Mouse (Mus musculus): Measurements from ENCODE around the gene RPS10-NUDT3. TPM values are rescaled to one million over a fixed set of nuclear protein-coding genes. Genes with fewer than 3 reads are reported as not detected.

Gene RPS10-NUDT3
- polyA plus RNA-seq, 1 experiment from 2014 or later: not detected

DNA sequence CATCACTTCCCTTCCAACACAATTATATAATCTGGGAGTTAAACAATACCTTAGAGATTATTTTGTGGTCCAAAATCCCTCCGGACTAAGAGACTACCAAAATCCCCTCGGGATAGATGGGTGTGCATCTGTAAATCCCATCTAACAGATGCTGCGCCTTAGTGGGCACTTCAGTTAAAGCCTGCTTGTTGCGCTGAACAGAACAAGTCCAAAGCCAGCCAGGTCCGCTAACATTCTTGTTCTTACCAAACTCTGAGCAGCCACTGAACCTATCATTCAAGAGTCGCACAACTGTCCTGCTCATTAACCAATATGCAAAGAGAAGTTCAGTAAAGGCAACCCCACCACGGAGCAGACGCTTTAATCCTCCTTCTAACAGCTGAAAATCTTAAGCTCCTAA lies 13.9 kb downstream of the RPS10-NUDT3 start:
- DNase-seq (ENCODE audit: low spot score): no peak
- WGBS: 48% methylated on average over 8 of the region's 8 CpGs
- H3K27ac ChIP-seq (replicated peaks): peak overlapping the region; percentile 100

DNA sequence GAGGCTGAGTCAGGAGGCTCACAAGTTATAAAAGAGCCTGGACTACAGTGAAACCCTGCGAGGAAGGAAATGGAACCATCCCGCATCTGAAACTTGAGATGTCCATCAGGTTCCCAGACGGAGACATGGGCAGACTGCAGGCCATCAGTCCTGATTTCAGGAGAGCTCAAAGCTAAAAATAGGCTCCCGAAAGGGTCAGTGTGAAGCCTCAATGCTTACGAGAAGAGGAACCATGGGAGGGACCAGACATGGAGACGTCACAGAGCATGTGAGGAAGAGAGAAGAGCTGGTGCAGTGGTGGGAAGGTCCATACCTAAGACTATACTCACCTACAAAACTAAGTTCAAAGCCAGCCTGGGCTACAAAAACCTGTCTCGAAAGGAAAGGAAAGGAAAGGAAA lies 19.6 kb downstream of the RPS10-NUDT3 start:
- no peak overlapping the region for H3K27ac ChIP-seq (replicated peaks)
- 88% methylated on average over 7 of the region's 7 CpGs for WGBS
- H3K4me1 ChIP-seq: peaks cover 35% of the 10 kb centered on the region
- no peak overlapping the region for H3K4me3 ChIP-seq
- H3K27me3 ChIP-seq (ENCODE audit: low read depth, poor library complexity, severe bottlenecking): no peaks in the 10 kb centered on the region
- no peak for DNase-seq (ENCODE audit: low spot score)
- peaks cover 22% of the 10 kb centered on the region for H3K9me3 ChIP-seq (replicated peaks)
- peaks cover 68% of the 10 kb centered on the region for H3K36me3 ChIP-seq

More for the DNA sequence above, 13.9 kb downstream of the RPS10-NUDT3 start:
- H3K36me3 ChIP-seq: peaks cover 40% of the 10 kb centered on the region
- H3K9me3 ChIP-seq (replicated peaks): peaks cover 22% of the 10 kb centered on the region
- peak overlapping the region; percentile 98 for H3K4me3 ChIP-seq
- H3K27me3 ChIP-seq (ENCODE audit: low read depth, poor library complexity, severe bottlenecking): no peaks in the 10 kb centered on the region
- peaks cover 51% of the 10 kb centered on the region for H3K4me1 ChIP-seq

GRCm38 (mm10) chr17:27613016-27613415 lies 22.0 kb downstream of the RPS10-NUDT3 start:
- Histone ChIP-seq H3K9me3 (replicated peaks) (peaks cover 15% of the 10 kb centered on the region), H3K4me3 (no peak overlapping the region), H3K27ac (replicated peaks) (no peak overlapping the region), H3K27me3 (ENCODE audit: low read depth, poor library complexity, severe bottlenecking) (no peaks in the 10 kb centered on the region), H3K4me1 (peaks cover 27% of the 10 kb centered on the region), H3K36me3 (peaks cover 60% of the 10 kb centered on the region)
- 85% methylated on average over 4 of the region's 4 CpGs for WGBS
- DNase-seq (ENCODE audit: low spot score): no peak

GRCm38 (mm10) chr17:27611994-27612393 lies 23.0 kb downstream of the RPS10-NUDT3 start:
- no peak overlapping the region for H3K27ac ChIP-seq (replicated peaks)
- H3K4me3 ChIP-seq: no peak overlapping the region
- peaks cover 57% of the 10 kb centered on the region for H3K36me3 ChIP-seq
- peaks cover 27% of the 10 kb centered on the region for H3K4me1 ChIP-seq
- no peaks in the 10 kb centered on the region for H3K27me3 ChIP-seq (ENCODE audit: low read depth, poor library complexity, severe bottlenecking)
- 88% methylated on average over 5 of the region's 5 CpGs for WGBS
- DNase-seq (ENCODE audit: low spot score): no peak
- peaks cover 6% of the 10 kb centered on the region; the same call in 1 of the 2 replicates for H3K9me3 ChIP-seq (replicated peaks)

DNA sequence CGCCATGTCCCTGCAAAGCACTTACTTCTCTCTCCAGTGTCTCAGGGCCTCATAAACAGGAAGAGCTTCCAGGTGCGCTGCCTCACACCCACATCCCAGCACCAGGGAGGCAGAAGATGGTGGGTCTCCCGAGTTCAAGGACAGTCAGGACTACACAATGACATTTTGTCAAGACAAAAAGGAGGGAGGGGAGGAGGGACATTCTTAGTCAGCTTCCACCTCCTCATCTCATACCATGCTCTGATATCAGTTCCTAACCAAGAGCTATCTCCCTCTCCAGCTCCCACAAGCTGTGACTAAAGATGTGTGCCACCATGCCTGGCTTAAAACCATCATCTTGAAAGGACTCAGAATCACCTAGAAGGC lies 23.5 kb downstream of the RPS10-NUDT3 start:
- WGBS: 81% methylated on average over 3 of the region's 3 CpGs
- no peak for DNase-seq (ENCODE audit: low spot score)
- H3K4me1 ChIP-seq: peaks cover 27% of the 10 kb centered on the region
- peaks cover 53% of the 10 kb centered on the region for H3K36me3 ChIP-seq
- H3K4me3 ChIP-seq: no peak overlapping the region
- peaks cover under 1% of the 10 kb centered on the region; the same call in 1 of the 2 replicates for H3K9me3 ChIP-seq (replicated peaks)
- H3K27me3 ChIP-seq (ENCODE audit: low read depth, poor library complexity, severe bottlenecking): no peaks in the 10 kb centered on the region
- no peak overlapping the region for H3K27ac ChIP-seq (replicated peaks)

GRCm38 (mm10) chr17:27610679-27611518 lies 24.1 kb downstream of the RPS10-NUDT3 start:
- 89% methylated on average over 10 of the region's 10 CpGs for WGBS
- DNase-seq (ENCODE audit: low spot score): no peak
- Histone ChIP-seq H3K9me3 (replicated peaks) (no peaks in the 10 kb centered on the region), H3K27ac (replicated peaks) (no peak overlapping the region), H3K27me3 (ENCODE audit: low read depth, poor library complexity, severe bottlenecking) (no peaks in the 10 kb centered on the region), H3K36me3 (peaks cover 48% of the 10 kb centered on the region), H3K4me3 (no peak overlapping the region), H3K4me1 (peaks cover 30% of the 10 kb centered on the region)

GRCm38 (mm10) chr17:27609576-27609975 lies 25.4 kb downstream of the RPS10-NUDT3 start:
- Histone ChIP-seq H3K27me3 (ENCODE audit: low read depth, poor library complexity, severe bottlenecking) (no peaks in the 10 kb centered on the region), H3K36me3 (peaks cover 43% of the 10 kb centered on the region), H3K27ac (replicated peaks) (no peak overlapping the region), H3K4me1 (peaks cover 26% of the 10 kb centered on the region), H3K4me3 (no peak overlapping the region), H3K9me3 (replicated peaks) (no peaks in the 10 kb centered on the region)
- WGBS: 93% methylated on average over 7 of the region's 7 CpGs
- DNase-seq (ENCODE audit: low spot score): no peak

GRCm38 (mm10) chr17:27603522-27604234 lies 31.3 kb downstream of the RPS10-NUDT3 start:
- DNase-seq (ENCODE audit: low spot score): no peak

DNA sequence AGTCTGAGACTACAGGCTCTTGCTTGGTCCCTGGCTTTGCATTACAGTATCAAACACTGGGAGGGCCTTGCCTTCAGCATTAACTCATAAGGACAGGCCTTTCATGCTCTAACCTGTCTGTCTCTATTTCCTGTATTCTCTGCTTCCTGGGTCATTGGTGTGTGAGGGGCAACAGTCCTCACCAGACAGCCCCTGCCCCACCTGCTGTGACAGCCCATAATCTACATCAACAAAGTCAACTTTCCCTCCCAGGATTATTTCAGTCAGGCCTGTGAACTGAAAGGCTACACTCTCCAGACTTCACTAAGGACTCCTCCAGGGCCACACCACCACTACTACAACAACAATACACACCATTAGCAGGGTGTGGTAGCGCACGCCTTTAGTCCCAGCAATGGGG lies 32.0 kb downstream of the RPS10-NUDT3 start:
- H3K27ac ChIP-seq (replicated peaks): no peak overlapping the region
- WGBS: 85% methylated on average over 2 of the region's 2 CpGs
- DNase-seq (ENCODE audit: low spot score): no peak

More at GRCm38 (mm10) chr17:27603522-27604234, 31.3 kb downstream of the RPS10-NUDT3 start:
- Histone ChIP-seq H3K27me3 (ENCODE audit: low read depth, poor library complexity, severe bottlenecking) (no peaks in the 10 kb centered on the region), H3K4me1 (peaks cover 40% of the 10 kb centered on the region), H3K9me3 (replicated peaks) (no peaks in the 10 kb centered on the region), H3K4me3 (no peak overlapping the region), H3K27ac (replicated peaks) (no peak overlapping the region), H3K36me3 (peaks cover 23% of the 10 kb centered on the region)
- 89% methylated on average over 21 of the region's 21 CpGs for WGBS

DNA sequence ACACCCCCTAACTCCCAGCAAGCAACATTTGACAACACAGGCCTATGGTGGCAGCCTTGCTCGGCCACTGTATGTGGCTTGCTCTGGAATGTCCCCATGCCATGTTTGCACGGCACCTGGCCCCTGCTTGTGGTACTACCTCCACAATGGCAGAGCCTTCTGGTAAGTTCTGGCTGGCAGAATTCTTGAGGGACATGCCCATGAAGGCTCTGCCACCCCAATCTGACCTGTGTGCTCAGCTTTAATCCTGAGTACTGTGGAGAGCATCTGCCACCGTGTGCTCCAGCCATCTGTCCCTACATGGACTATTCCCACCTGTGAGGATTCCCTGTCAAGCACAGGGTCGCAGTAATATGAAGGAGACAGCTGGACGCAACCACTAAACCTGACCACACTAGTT lies 34.2 kb downstream of the RPS10-NUDT3 start:
- no peak overlapping the region for H3K4me3 ChIP-seq
- DNase-seq (ENCODE audit: low spot score): no peak
- 0 out of 2 replicates have a peak overlapping the region, but pooled peaks have one; percentile 33 for H3K27ac ChIP-seq (replicated peaks)
- 89% methylated on average over 5 of the region's 5 CpGs for WGBS
- no peaks in the 10 kb centered on the region for H3K27me3 ChIP-seq (ENCODE audit: low read depth, poor library complexity, severe bottlenecking)
- H3K36me3 ChIP-seq: peaks cover 27% of the 10 kb centered on the region
- H3K4me1 ChIP-seq: peaks cover 37% of the 10 kb centered on the region
- no peaks in the 10 kb centered on the region for H3K9me3 ChIP-seq (replicated peaks)

More for the DNA sequence above, 32.0 kb downstream of the RPS10-NUDT3 start:
- no peak overlapping the region for H3K4me3 ChIP-seq
- H3K36me3 ChIP-seq: peaks cover 18% of the 10 kb centered on the region
- H3K9me3 ChIP-seq (replicated peaks): no peaks in the 10 kb centered on the region
- peaks cover 40% of the 10 kb centered on the region for H3K4me1 ChIP-seq
- H3K27me3 ChIP-seq (ENCODE audit: low read depth, poor library complexity, severe bottlenecking): no peaks in the 10 kb centered on the region

DNA sequence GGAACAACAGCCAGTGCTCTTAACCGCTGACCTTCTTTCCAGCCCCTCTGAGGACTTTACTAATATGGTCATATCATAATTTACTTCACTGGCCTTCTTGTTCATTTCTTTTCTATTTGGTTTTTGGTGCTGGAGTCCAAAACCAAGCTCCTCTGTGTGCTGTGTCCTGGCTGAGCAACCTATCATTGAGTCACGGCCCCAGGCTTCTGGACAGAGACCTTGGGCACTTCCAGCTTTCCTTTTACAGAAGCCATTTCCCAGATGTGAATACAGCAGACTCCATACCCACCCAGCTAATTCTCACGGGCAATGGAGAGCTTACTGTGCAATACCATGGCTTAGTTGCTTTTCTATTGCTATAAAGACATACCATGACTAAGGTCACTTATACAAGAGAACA lies 34.7 kb downstream of the RPS10-NUDT3 start:
- Histone ChIP-seq H3K36me3 (peaks cover 32% of the 10 kb centered on the region), H3K4me3 (no peak overlapping the region), H3K27ac (replicated peaks) (no peak overlapping the region), H3K9me3 (replicated peaks) (no peaks in the 10 kb centered on the region), H3K4me1 (peaks cover 37% of the 10 kb centered on the region), H3K27me3 (ENCODE audit: low read depth, poor library complexity, severe bottlenecking) (no peaks in the 10 kb centered on the region)
- 90% methylated on average over 3 of the region's 3 CpGs for WGBS
- no peak for DNase-seq (ENCODE audit: low spot score)

DNA sequence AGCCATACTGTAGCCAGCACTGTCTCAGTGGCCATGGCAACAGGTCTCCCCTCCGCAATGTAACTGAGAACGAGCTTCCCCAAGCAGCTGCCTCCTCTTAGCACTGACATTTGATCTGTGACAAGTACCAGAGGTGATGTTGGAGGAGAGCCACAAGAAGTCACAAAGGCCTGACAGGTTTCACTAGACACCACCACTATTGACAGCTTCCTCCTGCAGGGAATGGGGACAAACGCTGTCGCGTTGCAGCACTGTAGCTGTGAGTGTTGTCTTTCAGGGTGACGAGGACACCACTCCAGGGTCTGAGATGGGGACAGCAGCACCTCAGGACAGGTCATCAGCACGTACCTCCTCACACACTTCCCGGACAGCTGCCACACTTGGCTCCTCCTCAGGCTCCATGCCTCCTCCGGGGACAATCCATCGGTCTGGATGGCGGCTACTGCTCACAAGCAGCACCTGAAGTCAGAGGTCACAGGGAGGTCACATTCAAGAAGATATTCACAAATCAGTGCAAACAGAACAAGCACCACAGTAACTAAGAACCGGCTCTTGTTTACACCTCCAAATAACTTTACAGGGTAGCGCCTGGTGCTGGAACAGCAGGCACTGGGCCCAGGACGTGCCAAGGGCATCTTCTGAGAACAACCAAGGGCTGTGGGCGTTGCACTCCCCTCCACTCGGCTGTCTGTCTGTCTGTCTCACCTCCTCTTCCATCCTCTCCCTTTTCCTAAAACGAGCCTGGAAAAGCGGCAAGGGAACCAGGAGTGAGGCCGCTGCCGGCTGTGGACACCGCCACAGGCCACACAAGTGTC lies 38.4 kb downstream of the RPS10-NUDT3 start:
- Histone ChIP-seq H3K27ac (replicated peaks) (no peak overlapping the region), H3K27me3 (ENCODE audit: low read depth, poor library complexity, severe bottlenecking) (no peaks in the 10 kb centered on the region), H3K36me3 (peaks cover 58% of the 10 kb centered on the region), H3K4me1 (peaks cover 12% of the 10 kb centered on the region; the same call in 1 of the 2 replicates), H3K4me3 (no peak overlapping the region), H3K9me3 (replicated peaks) (no peaks in the 10 kb centered on the region)
- 90% methylated on average over 21 of the region's 21 CpGs for WGBS
- DNase-seq (ENCODE audit: low spot score): no peak

Measured in midbrain, embryonic 10.5 days (tissue).